Mouse (Mus musculus): ENCODE data around the gene Gm7173. TPM values are rescaled to one million over a fixed set of nuclear protein-coding genes. Genes with fewer than 3 reads are reported as not detected.

Gene Gm7173
- under 1 TPM in 1 of 2 experiments, not detected in 1; 0.18 TPM for polyA plus RNA-seq (2017; shearing (Covaris generic))

DNA sequence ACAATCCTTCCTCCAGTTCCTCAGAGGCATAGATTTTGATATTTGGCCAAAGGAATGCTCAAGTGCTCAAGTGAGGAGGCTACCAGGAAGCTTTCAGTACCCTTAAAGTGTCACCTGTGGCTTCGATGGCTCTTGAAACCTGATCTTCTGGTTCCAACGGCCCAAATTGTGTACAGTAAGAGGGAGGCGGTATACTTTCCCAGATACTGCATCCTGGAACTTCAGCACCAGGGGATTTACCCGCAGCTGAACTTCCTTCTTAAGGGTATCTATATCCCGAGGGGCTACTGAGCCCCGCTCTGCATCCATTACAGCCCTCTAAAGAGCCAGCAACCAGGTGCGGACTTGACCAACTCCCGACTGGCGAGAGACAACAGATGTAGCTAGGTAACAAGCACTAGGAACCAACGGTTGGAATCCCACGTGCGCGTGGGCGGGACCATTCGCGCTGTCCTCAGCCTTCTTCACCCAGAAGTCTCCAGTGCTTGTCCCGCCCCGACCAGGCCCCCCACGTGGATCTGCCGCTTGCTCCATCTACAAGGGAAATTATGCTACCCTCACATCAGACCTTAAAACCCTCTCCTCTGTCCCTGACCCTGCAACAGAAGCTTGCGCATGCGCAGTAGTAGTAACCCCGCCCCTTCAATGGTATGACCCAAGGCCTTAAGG is at the start of gene Gm7173:
Gm7173 (minus strand) TSS at position 309 of the 669 bp plus-strand sequence.

Other genes starting within 250 kb of the Gm7173 start
- gene Mageb16, start 154.2 kb upstream of the Gm7173 start, polyA plus RNA-seq (2017; shearing (Covaris generic)): under 1 TPM in 1 of 2 experiments, not detected in 1; 0.27 TPM

All from inflammation-experienced regulatory T-cells (primary cell).